Mouse (Mus musculus): ENCODE measurements at regions not wholly inside any gene's neighbourhood (a gene's known extent, or its start where the extent isn't known, plus 50 kb on each side); places are given as distances from the start of the nearest gene placed in this dataset.

GRCm38 (mm10) chr13:111938896-111939422 lies 130.2 kb upstream of the Map3k1 start:
- DNase-seq (ENCODE audit: low spot score) (no peak), ATAC-seq (ENCODE audit: extremely low read depth, insufficient number of reproducible peaks, low FRiP score, poor library complexity, severe bottlenecking) (no peak)
- no peaks in the 10 kb centered on the region for H3K9me3 ChIP-seq (replicated peaks)
- no peaks in the 10 kb centered on the region for H3K36me3 ChIP-seq (replicated peaks)
- TF ChIP-seq GATA1 (IDR thresholded peaks at IDR 0.05; ENCODE audit: borderline replicate concordance, low read length): no peak
- TF ChIP-seq GATA2 (IDR thresholded peaks at IDR 0.05; ENCODE audit: borderline replicate concordance, low read depth, low read length): no peak
- TF ChIP-seq POLR2AphosphoS5 (IDR thresholded peaks at IDR 0.05; ENCODE audit: insufficient replicate concordance, low read depth, low read length): no peak
- TF ChIP-seq TAL1 (conservative IDR thresholded peaks at IDR 0.05; ENCODE audit: low read depth, low read length): no peak
- no peak for TF ChIP-seq CTCF (IDR thresholded peaks at IDR 0.05; ENCODE audit: low read depth, low read length)
- peaks cover 12% of the 10 kb centered on the region for H3K27me3 ChIP-seq (ENCODE audit: insufficient read depth, low read length)
- no peak overlapping the region for H3K4me3 ChIP-seq (ENCODE audit: low read depth, low read length)
- H3K4me1 ChIP-seq (ENCODE audit: insufficient read depth, low read depth, low read length): peaks cover 22% of the 10 kb centered on the region

- Histone ChIP-seq H3K4me3 (ENCODE audit: low read depth, low read length) (no peak overlapping the region), H3K4me1 (ENCODE audit: insufficient read depth, low read depth, low read length) (peaks cover 22% of the 10 kb centered on the region), H3K9me3 (replicated peaks) (no peaks in the 10 kb centered on the region), H3K36me3 (replicated peaks) (no peaks in the 10 kb centered on the region), H3K27me3 (ENCODE audit: insufficient read depth, low read length) (peaks cover 14% of the 10 kb centered on the region)
- TF ChIP-seq GATA2 (IDR thresholded peaks at IDR 0.05; ENCODE audit: borderline replicate concordance, low read depth, low read length) (no peak), CTCF (IDR thresholded peaks at IDR 0.05; ENCODE audit: low read depth, low read length) (no peak), GATA1 (IDR thresholded peaks at IDR 0.05; ENCODE audit: borderline replicate concordance, low read length) (no peak), TAL1 (conservative IDR thresholded peaks at IDR 0.05; ENCODE audit: low read depth, low read length) (no peak), POLR2AphosphoS5 (IDR thresholded peaks at IDR 0.05; ENCODE audit: insufficient replicate concordance, low read depth, low read length) (no peak)
- no peak for ATAC-seq (ENCODE audit: extremely low read depth, insufficient number of reproducible peaks, low FRiP score, poor library complexity, severe bottlenecking)
- no peak for DNase-seq (ENCODE audit: low spot score)
Measured at GRCm38 (mm10) chr13:111939534-111940115, 130.8 kb upstream of the Map3k1 start.

- no peak overlapping the region for H3K4me3 ChIP-seq (ENCODE audit: low read depth, low read length)
- no peak for ATAC-seq (ENCODE audit: extremely low read depth, insufficient number of reproducible peaks, low FRiP score, poor library complexity, severe bottlenecking)
- no peaks in the 10 kb centered on the region for H3K36me3 ChIP-seq (replicated peaks)
- DNase-seq (ENCODE audit: low spot score): no peak
- TF ChIP-seq POLR2AphosphoS5 (IDR thresholded peaks at IDR 0.05; ENCODE audit: insufficient replicate concordance, low read depth, low read length) (no peak), GATA2 (IDR thresholded peaks at IDR 0.05; ENCODE audit: borderline replicate concordance, low read depth, low read length) (no peak), CTCF (IDR thresholded peaks at IDR 0.05; ENCODE audit: low read depth, low read length) (no peak), GATA1 (IDR thresholded peaks at IDR 0.05; ENCODE audit: borderline replicate concordance, low read length) (no peak), TAL1 (conservative IDR thresholded peaks at IDR 0.05; ENCODE audit: low read depth, low read length) (no peak)
- peaks cover 22% of the 10 kb centered on the region for H3K4me1 ChIP-seq (ENCODE audit: insufficient read depth, low read depth, low read length)
- H3K9me3 ChIP-seq (replicated peaks): no peaks in the 10 kb centered on the region
- H3K27me3 ChIP-seq (ENCODE audit: insufficient read depth, low read length): peaks cover 19% of the 10 kb centered on the region
Measured at GRCm38 (mm10) chr13:111940275-111940674, 131.5 kb upstream of the Map3k1 start.

GRCm38 (mm10) chr13:111940796-111941513 lies 132.2 kb upstream of the Map3k1 start:
- no peaks in the 10 kb centered on the region for H3K36me3 ChIP-seq (replicated peaks)
- H3K9me3 ChIP-seq (replicated peaks): no peaks in the 10 kb centered on the region
- H3K4me1 ChIP-seq (ENCODE audit: insufficient read depth, low read depth, low read length): peaks cover 21% of the 10 kb centered on the region
- H3K27me3 ChIP-seq (ENCODE audit: insufficient read depth, low read length): peaks cover 22% of the 10 kb centered on the region
- ATAC-seq (ENCODE audit: extremely low read depth, insufficient number of reproducible peaks, low FRiP score, poor library complexity, severe bottlenecking): peak; percentile 84
- TF ChIP-seq GATA1 (IDR thresholded peaks at IDR 0.05; ENCODE audit: borderline replicate concordance, low read length) (no peak), TAL1 (conservative IDR thresholded peaks at IDR 0.05; ENCODE audit: low read depth, low read length) (peak; percentile 34; the same call in 1 of the 2 replicates)
- no peak overlapping the region for H3K4me3 ChIP-seq (ENCODE audit: low read depth, low read length)
- DNase-seq (ENCODE audit: low spot score): peak; percentile 9

GRCm38 (mm10) chr13:111941946-111942345 lies 133.2 kb upstream of the Map3k1 start:
- ATAC-seq (ENCODE audit: extremely low read depth, insufficient number of reproducible peaks, low FRiP score, poor library complexity, severe bottlenecking) (no peak), DNase-seq (ENCODE audit: low spot score) (no peak)
- Histone ChIP-seq H3K4me3 (ENCODE audit: low read depth, low read length) (no peak overlapping the region), H3K36me3 (replicated peaks) (no peaks in the 10 kb centered on the region), H3K27me3 (ENCODE audit: insufficient read depth, low read length) (peaks cover 21% of the 10 kb centered on the region), H3K4me1 (ENCODE audit: insufficient read depth, low read depth, low read length) (peaks cover 14% of the 10 kb centered on the region; the same call in 1 of the 2 replicates), H3K9me3 (replicated peaks) (no peaks in the 10 kb centered on the region)
- TF ChIP-seq TAL1 (conservative IDR thresholded peaks at IDR 0.05; ENCODE audit: low read depth, low read length) (no peak), GATA2 (IDR thresholded peaks at IDR 0.05; ENCODE audit: borderline replicate concordance, low read depth, low read length) (no peak), POLR2AphosphoS5 (IDR thresholded peaks at IDR 0.05; ENCODE audit: insufficient replicate concordance, low read depth, low read length) (no peak), CTCF (IDR thresholded peaks at IDR 0.05; ENCODE audit: low read depth, low read length) (no peak), GATA1 (IDR thresholded peaks at IDR 0.05; ENCODE audit: borderline replicate concordance, low read length) (no peak)

- no peak for TF ChIP-seq CTCF (IDR thresholded peaks at IDR 0.05; ENCODE audit: low read depth, low read length)
- DNase-seq (ENCODE audit: low spot score) (no peak), ATAC-seq (ENCODE audit: extremely low read depth, insufficient number of reproducible peaks, low FRiP score, poor library complexity, severe bottlenecking) (no peak)
- Histone ChIP-seq H3K36me3 (replicated peaks) (no peaks in the 10 kb centered on the region), H3K27me3 (ENCODE audit: insufficient read depth, low read length) (peaks cover 21% of the 10 kb centered on the region), H3K4me3 (ENCODE audit: low read depth, low read length) (no peak overlapping the region), H3K9me3 (replicated peaks) (no peaks in the 10 kb centered on the region), H3K4me1 (ENCODE audit: insufficient read depth, low read depth, low read length) (peaks cover 14% of the 10 kb centered on the region; the same call in 1 of the 2 replicates)
Measured at GRCm38 (mm10) chr13:111943392-111944088, 134.7 kb upstream of the Map3k1 start.

Measured in G1E (cell line).